Mouse (Mus musculus) ovary, adult 10 weeks (tissue): Measurements from ENCODE around the gene Lingo2. TPM values are rescaled to one million over a fixed set of nuclear protein-coding genes. Genes with fewer than 3 reads are reported as not detected.

Source experiments
- polyA plus RNA-seq: library from polyadenylated mRNA; stranded (reverse); fragments of 350-450 nt; fragmentation: Illumina TruSeq; extraction: RNeasy Lipid Tissue Mini Kit (QIAGEN cat#74804); gene quantifications from one replicate; pipeline ENCODE4 v1.2.3, GENCODE M21; 2014

The Lingo2 gene
- not detected for polyA plus RNA-seq

GRCm38 (mm10) chr4:36951150-36951954 lies at the start of gene Lingo2:
Gene Lingo2, minus strand, starts transcription at chr4:36951747.

